Mouse (Mus musculus): Measurements from ENCODE around the gene Tmem128.

Gene Tmem128

DNA sequence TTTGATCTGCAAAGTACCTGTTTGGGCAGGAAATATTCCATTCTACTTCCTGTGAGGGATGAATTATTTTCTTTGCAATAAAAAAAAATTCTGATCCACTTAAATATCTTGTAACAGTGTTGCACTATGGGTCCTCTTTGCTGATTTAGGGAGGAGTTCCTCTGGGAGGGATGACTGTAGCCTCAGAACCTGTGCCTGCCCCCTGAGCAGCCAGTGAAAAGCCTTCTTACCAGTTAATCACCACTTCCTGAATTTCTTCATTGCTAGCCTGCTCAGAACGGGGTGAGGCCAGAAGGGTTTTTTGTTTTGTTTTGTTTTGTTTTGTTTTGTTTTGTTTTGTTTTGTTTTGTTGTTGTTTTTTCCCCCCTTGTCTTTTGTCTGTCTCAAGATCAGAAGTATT lies 20.1 kb downstream of the Tmem128 start:
- DNase-seq = no peak

DNA sequence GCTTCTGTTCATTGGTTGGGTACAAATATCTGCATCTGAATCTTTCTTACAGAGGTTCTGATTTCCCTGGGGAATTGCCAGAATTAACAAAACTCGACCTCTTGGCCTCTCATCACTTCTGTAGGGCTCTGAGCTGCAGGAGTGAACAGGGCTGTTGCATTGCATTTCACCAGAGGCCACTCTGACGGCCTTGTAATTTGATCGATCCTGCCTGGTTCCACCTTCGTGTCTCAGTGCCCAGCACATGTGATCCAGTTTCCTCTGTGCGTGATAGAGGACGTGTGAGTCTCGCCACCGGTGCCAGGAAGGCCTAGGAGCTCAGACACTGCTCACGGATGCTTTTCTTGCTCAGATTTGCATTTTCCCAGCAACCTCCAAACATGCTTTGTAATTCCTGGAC lies 25.7 kb downstream of the Tmem128 start:
- no peak for DNase-seq

GRCm38 (mm10) chr5:38288476-38288875 lies 28.5 kb downstream of the Tmem128 start:
- DNase-seq = no peak

DNA sequence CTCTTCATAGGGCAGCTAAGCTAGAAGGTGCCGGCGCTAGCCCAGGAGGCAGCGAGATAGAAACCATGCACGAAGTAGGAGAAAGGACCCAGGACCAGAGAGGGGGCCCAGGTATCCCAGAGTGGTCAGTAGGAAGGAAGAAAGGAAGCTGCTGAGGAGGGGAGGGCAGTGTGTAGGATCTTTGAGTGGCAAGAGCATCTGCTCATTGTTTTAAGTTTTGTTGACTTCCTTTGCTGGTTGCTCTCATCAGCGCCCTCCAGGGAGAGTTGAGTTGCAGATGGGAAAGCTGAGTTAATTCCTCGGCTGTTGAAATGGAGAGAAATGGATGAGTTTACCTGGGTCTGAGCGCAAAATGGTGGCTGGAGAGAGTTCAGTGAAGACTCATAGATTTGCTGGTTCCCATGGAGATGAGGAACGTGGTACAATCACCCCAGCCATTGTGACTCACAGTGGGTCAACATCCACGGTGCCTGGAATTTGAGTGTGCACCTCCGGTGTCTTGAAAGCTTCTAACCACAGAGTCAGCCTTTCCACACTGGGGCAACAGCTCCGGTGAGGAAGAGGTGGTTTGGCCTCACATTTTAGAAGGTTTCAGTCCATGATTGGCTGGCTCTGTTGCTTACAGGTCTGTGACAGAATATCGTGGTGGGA lies 41.9 kb downstream of the Tmem128 start:
- DNase-seq = no peak

- no peak for DNase-seq
These were observed 42.7 kb downstream of the Tmem128 start for GRCm38 (mm10) chr5:38302651-38303050.

DNA sequence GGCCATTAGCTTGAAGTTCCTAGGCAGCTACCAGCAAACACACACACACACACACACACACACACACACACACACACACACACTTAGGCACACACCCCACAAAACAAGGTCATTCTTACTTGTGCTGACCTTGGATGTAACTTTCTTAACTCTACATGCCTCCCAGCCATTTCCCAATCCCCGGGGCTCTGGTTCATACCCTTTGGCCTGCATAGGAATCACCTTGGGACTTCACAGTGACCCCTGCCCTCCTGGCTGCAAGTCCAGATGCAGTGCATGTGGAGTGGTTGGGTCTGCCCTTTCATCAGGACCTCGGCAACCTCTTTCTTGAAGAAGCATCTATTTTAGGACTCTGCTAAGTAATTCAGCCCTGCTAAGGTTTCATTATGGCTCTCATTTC lies 45.3 kb downstream of the Tmem128 start:
- DNase-seq = no peak

DNA sequence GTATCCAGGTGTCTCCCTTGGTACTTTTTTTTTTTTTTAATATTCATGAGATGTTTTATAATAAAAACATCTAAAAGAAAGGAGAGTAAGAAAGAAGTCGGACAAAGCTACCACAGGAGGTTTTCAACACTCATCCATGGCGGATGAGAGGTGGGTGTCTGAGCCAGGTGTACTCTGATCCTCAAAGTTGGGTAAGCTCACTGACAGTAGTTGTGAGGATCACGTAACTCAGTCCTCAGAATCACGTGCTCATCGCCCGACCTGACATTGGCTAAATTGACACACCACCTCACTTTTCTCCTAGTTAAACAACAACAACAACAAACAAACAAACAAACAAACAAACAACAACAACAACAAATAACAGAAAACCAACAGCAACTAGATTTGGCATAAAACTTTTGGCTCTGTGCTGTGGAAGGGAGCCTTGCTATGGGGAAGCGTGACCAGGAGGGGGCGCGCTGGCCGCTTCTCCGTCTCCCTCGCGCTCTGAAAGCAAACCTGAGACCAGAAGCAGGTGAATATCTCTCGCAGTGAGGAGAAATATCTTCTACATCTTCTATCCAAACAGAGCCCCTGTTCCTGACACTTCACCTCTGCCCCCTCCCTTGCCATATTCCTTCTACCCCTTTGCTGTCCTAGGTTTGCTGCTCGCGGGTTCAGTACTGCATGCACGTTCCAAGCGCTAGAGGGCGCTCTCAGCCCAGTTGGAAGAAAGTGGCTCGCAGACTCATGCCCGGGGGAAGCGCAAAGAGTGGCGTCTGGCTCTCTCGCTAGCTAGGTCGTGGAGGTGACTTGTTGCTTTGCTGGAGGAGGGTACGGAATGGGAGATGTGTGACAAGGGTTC lies 47.5 kb downstream of the Tmem128 start:
- peak; percentile 81 for DNase-seq

DNA sequence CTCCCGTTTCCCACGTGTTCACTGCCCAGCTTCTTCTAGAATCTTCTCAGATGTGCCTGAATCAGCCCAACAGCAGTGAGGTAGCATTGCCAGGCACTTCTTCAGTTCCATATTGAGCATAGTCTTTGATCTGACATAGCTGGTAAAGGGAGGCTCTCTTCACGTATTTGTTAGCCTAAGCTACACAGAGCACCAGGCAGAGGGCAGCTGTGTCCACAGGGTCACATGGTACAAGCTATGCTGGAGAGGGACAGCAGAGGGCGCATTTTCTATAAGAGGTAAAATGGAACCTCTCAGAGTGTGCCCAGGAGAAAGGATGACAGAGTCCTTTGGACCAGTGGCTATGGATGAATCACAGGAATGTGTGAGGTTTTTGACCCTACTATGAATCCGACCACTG lies 48.9 kb downstream of the Tmem128 start:
- DNase-seq = peak; percentile 43

DNA sequence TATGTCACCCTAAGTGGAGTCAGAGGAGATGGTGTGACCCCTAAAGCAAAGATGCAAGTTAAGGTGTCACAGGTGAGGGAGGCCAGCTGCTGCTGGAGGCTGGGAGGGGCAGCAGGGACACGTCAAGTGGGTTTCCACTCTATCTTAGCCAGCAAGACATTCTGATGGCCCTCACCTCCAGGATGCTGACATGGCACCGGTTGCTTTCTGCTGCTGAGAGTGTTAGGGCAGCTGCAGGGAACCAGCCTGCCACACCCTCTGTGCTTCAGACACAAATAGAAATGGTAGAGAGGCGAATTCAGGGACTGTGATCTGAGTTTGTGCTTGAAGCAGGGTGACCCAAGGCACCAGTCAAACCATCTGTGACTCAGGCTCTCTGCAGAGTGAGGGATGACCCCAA lies 49.8 kb downstream of the Tmem128 start:
- no peak for DNase-seq
